Mouse (Mus musculus) embryonic facial prominence, embryonic 15.5 days (tissue): ENCODE measurements at regions not wholly inside any gene's neighbourhood (a gene's known extent, or its start where the extent isn't known, plus 50 kb on each side); places are given as distances from the start of the nearest gene placed in this dataset.
A peak's percentile ranks its signal among the peaks of the same experiment; 100 is the strongest.

Source experiments
- ATAC-seq: fragments of 200-750 bp; cut with Nextera tagmentation; 2 replicates; pipeline ENCODE4 v1.8.0; 2017; ENCODE audit warnings: low read depth, moderate TSS enrichment; ENCODE audit not compliant: insufficient number of reproducible peaks, low FRiP score, low TSS enrichment
- H3K27ac ChIP-seq: fragments of 300-500 bp; sonication (generic); replicated peaks from 2 replicates; pipeline ENCODE4 v1.5.1; 2015; ENCODE audit warnings: mild to moderate bottlenecking, inconsistent platforms
- H3K27me3 ChIP-seq: fragments of 300-500 bp; sonication (generic); 2 replicates; pipeline ENCODE4 v1.6.1; 2015; ENCODE audit warnings: inconsistent platforms
- H3K36me3 ChIP-seq: fragments of 300-500 bp; sonication (generic); 2 replicates; pipeline ENCODE4 v1.6.1; 2015; ENCODE audit warnings: mild to moderate bottlenecking, inconsistent platforms
- H3K4me1 ChIP-seq: fragments of 300-500 bp; sonication (generic); 2 replicates; pipeline ENCODE4 v1.6.1; 2015; ENCODE audit warnings: inconsistent platforms
- H3K4me2 ChIP-seq: fragments of 300-500 bp; sonication (generic); replicated peaks from 2 replicates; pipeline ENCODE4 v1.6.1; 2015; ENCODE audit warnings: mild to moderate bottlenecking, inconsistent platforms
- H3K4me3 ChIP-seq: fragments of 300-500 bp; sonication (generic); replicated peaks from 2 replicates; pipeline ENCODE4 v1.5.1; 2015; ENCODE audit warnings: mild to moderate bottlenecking, inconsistent platforms
- H3K9ac ChIP-seq: fragments of 300-500 bp; sonication (generic); 2 replicates; pipeline ENCODE4 v1.6.1; 2015; ENCODE audit warnings: inconsistent platforms
- H3K9me3 ChIP-seq: fragments of 300-500 bp; sonication (generic); replicated peaks from 2 replicates; pipeline ENCODE4 v1.6.1; 2016; ENCODE audit warnings: inconsistent platforms
- WGBS: fragments of 180-500 bp; shearing (Covaris S2); methylation state at CpG from one replicate; pipeline ENCODE4 v1.1.7; 2015; 5-methylcytosine and 5-hydroxymethylcytosine counted together

GRCm38 (mm10) chr6:126399595-126399994, 135.6 kb downstream of the Kcna5 start:
- Histone ChIP-seq H3K27ac (no peak overlapping the region), H3K36me3 (no peaks in the 10 kb centered on the region), H3K4me3 (no peak overlapping the region), H3K4me1 (no peaks in the 10 kb centered on the region), H3K4me2 (no peak overlapping the region), H3K27me3 (no peaks in the 10 kb centered on the region), H3K9ac (no peak overlapping the region), H3K9me3 (no peaks in the 10 kb centered on the region)
- WGBS = 66% methylated on average over 3 of the region's 3 CpGs
- ATAC-seq = no peak

- no peak overlapping the region for H3K9ac ChIP-seq
- no peak overlapping the region for H3K4me3 ChIP-seq
- no peak for ATAC-seq
- H3K4me2 ChIP-seq = no peak overlapping the region
- H3K9me3 ChIP-seq = no peaks in the 10 kb centered on the region
- H3K27ac ChIP-seq = no peak overlapping the region
- H3K27me3 ChIP-seq = no peaks in the 10 kb centered on the region
- no peaks in the 10 kb centered on the region for H3K4me1 ChIP-seq
- WGBS = 32% methylated on average over 2 of the region's 2 CpGs
- no peaks in the 10 kb centered on the region for H3K36me3 ChIP-seq
These were observed 136.6 kb downstream of the Kcna5 start for GRCm38 (mm10) chr6:126398641-126399040.

GRCm38 (mm10) chr6:126395015-126395414, 140.2 kb downstream of the Kcna5 start:
- Histone ChIP-seq H3K4me2 (no peak overlapping the region), H3K36me3 (no peaks in the 10 kb centered on the region), H3K9ac (no peak overlapping the region), H3K27me3 (no peaks in the 10 kb centered on the region), H3K4me3 (no peak overlapping the region), H3K27ac (no peak overlapping the region), H3K4me1 (no peaks in the 10 kb centered on the region), H3K9me3 (no peaks in the 10 kb centered on the region)
- WGBS = 77% methylated on average over 3 of the region's 3 CpGs
- no peak for ATAC-seq

- Histone ChIP-seq H3K36me3 (no peaks in the 10 kb centered on the region), H3K27me3 (no peaks in the 10 kb centered on the region), H3K9me3 (no peaks in the 10 kb centered on the region), H3K4me1 (no peaks in the 10 kb centered on the region), H3K4me3 (no peak overlapping the region), H3K27ac (no peak overlapping the region), H3K4me2 (no peak overlapping the region), H3K9ac (no peak overlapping the region)
- 58% methylated on average over 7 of the region's 7 CpGs for WGBS
- no peak for ATAC-seq
These were observed 141.0 kb downstream of the Kcna5 start for GRCm38 (mm10) chr6:126394111-126394809.

- WGBS = 46% methylated on average over 9 of the region's 9 CpGs
- no peak overlapping the region for H3K9ac ChIP-seq
- H3K27ac ChIP-seq = no peak overlapping the region
- H3K27me3 ChIP-seq = 0 out of 2 replicates have a peak, but pooled peaks cover 4% of the 10 kb centered on the region
- ATAC-seq = no peak
- H3K36me3 ChIP-seq = no peaks in the 10 kb centered on the region
- H3K4me2 ChIP-seq = no peak overlapping the region
- no peak overlapping the region for H3K4me3 ChIP-seq
- H3K9me3 ChIP-seq = no peaks in the 10 kb centered on the region
- H3K4me1 ChIP-seq = 0 out of 2 replicates have a peak, but pooled peaks cover 7% of the 10 kb centered on the region
These were observed 150.8 kb downstream of the Kcna5 start for GRCm38 (mm10) chr6:126384210-126385012.

GRCm38 (mm10) chr6:126377216-126377615, 158.0 kb downstream of the Kcna5 start:
- no peak for ATAC-seq

GRCm38 (mm10) chr6:126374970-126375620, 160.1 kb downstream of the Kcna5 start:
- Histone ChIP-seq H3K36me3 (no peaks in the 10 kb centered on the region), H3K27me3 (no peaks in the 10 kb centered on the region), H3K9me3 (no peaks in the 10 kb centered on the region), H3K4me3 (no peak overlapping the region), H3K4me2 (0 out of 2 replicates have a peak overlapping the region, but pooled peaks have one; percentile 1), H3K27ac (no peak overlapping the region), H3K9ac (no peak overlapping the region), H3K4me1 (no peaks in the 10 kb centered on the region)
- 28% methylated on average over 12 of the region's 12 CpGs for WGBS
- ATAC-seq = peak; percentile 72

More at GRCm38 (mm10) chr6:126377216-126377615, 158.0 kb downstream of the Kcna5 start:
- Histone ChIP-seq H3K4me3 (no peak overlapping the region), H3K27me3 (no peaks in the 10 kb centered on the region), H3K4me2 (no peak overlapping the region), H3K27ac (no peak overlapping the region), H3K9me3 (no peaks in the 10 kb centered on the region), H3K36me3 (no peaks in the 10 kb centered on the region), H3K4me1 (no peaks in the 10 kb centered on the region), H3K9ac (no peak overlapping the region)
- WGBS = 63% methylated on average over 4 of the region's 4 CpGs

GRCm38 (mm10) chr6:126371971-126372370, 163.2 kb downstream of the Kcna5 start:
- WGBS = 52% methylated on average over 5 of the region's 5 CpGs
- Histone ChIP-seq H3K9ac (no peak overlapping the region), H3K36me3 (no peaks in the 10 kb centered on the region), H3K27me3 (no peaks in the 10 kb centered on the region), H3K4me1 (no peaks in the 10 kb centered on the region), H3K9me3 (no peaks in the 10 kb centered on the region), H3K4me3 (no peak overlapping the region), H3K4me2 (no peak overlapping the region), H3K27ac (no peak overlapping the region)
- ATAC-seq = no peak

- Histone ChIP-seq H3K4me2 (no peak overlapping the region), H3K4me3 (no peak overlapping the region), H3K36me3 (no peaks in the 10 kb centered on the region), H3K27me3 (no peaks in the 10 kb centered on the region), H3K9ac (no peak overlapping the region), H3K9me3 (no peaks in the 10 kb centered on the region), H3K27ac (no peak overlapping the region), H3K4me1 (no peaks in the 10 kb centered on the region)
- 91% methylated on average over 2 of the region's 2 CpGs for WGBS
- ATAC-seq = no peak
These were observed 163.7 kb downstream of the Kcna5 start for GRCm38 (mm10) chr6:126371489-126371888.

GRCm38 (mm10) chr6:126365495-126365894, 169.7 kb downstream of the Kcna5 start:
- Histone ChIP-seq H3K9me3 (no peaks in the 10 kb centered on the region), H3K4me1 (no peaks in the 10 kb centered on the region; the same call in 1 of the 2 replicates), H3K27ac (0 out of 2 replicates have a peak overlapping the region, but pooled peaks have one; percentile 39), H3K27me3 (no peaks in the 10 kb centered on the region), H3K4me3 (no peak overlapping the region), H3K36me3 (no peaks in the 10 kb centered on the region), H3K9ac (no peak overlapping the region), H3K4me2 (no peak overlapping the region)
- no peak for ATAC-seq
- WGBS = 86% methylated on average over 8 of the region's 8 CpGs

- no peak overlapping the region for H3K4me3 ChIP-seq
- no peak for ATAC-seq
- no peak overlapping the region for H3K27ac ChIP-seq
- H3K4me1 ChIP-seq = no peaks in the 10 kb centered on the region; the same call in 1 of the 2 replicates
- H3K9me3 ChIP-seq = no peaks in the 10 kb centered on the region
- H3K9ac ChIP-seq = no peak overlapping the region
- 62% methylated on average over 3 of the region's 3 CpGs for WGBS
- no peaks in the 10 kb centered on the region for H3K36me3 ChIP-seq
- H3K4me2 ChIP-seq = no peak overlapping the region
- H3K27me3 ChIP-seq = no peaks in the 10 kb centered on the region
These were observed 172.9 kb downstream of the Kcna5 start for GRCm38 (mm10) chr6:126362331-126362730.
